Mouse (Mus musculus) ES-E14 (cell line): ENCODE measurements around the gene Pramef25.
"Not testable (repeated sequence)": the region's sequence is repeated elsewhere in the genome, so short reads cannot be mapped to it uniquely, and the experiment has no call there.

Experiments
- HCFC1 ChIP-seq: IDR thresholded peaks from 2 replicates; pipeline ENCODE4 v1.6.1; 2012; ENCODE audit warnings: low read length, inconsistent platforms, borderline replicate concordance; ENCODE audit not compliant: insufficient read depth
- MAFK ChIP-seq: IDR thresholded peaks from 2 replicates; pipeline ENCODE4 v1.6.1; 2014; ENCODE audit warnings: mild to moderate bottlenecking, low read depth, low read length, inconsistent platforms; ENCODE audit not compliant: insufficient read depth
- ZNF384 ChIP-seq: IDR thresholded peaks from 2 replicates; pipeline ENCODE4 v1.6.1; 2012; ENCODE audit warnings: low read depth, low read length, inconsistent platforms

GRCm38 (mm10) chr4:143950916-143951315, at the start of gene Pramef25:
- TF ChIP-seq MAFK, ZNF384, HCFC1: not testable (repeated sequence)
